ENCODE assay signal across 11 mouse cellular contexts in the genomic region with DNA sequence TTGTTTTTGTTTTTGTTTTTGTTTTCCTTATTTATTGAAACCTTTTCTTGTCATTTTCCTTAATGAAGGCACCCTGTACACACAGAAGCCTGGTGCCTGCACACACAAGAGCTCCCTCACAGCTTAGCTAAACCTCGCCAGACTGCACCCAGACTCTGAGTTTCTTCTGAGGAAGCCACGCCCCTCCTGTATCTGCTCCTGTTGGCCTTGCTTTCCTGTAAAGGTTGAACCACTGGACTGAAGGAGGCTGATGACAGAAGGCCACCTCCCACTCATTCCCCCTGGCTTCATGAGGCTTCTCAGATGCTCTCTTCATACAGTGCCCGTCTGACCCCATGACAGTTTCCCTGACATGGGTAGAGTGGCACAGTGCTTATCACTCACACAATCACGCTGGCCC.
"Had no signal": no experiment of that assay in that cellular context is flagged by ENCODE, and none has a peak within 500 bp of the region (broad histone marks: within the 10 kb centered on the region; RNA-seq: fewer than 3 reads in every experiment).

No protein-coding gene starts in this region.

- H3K27ac ChIP-seq: left cerebral cortex, adult 2 months; limb, embryonic 15.5 days; liver, embryonic 13.5 days; lung, embryonic 15.5 days; midbrain, embryonic 13.5 days had no signal

- H3K4me3 ChIP-seq: left cerebral cortex, adult 2 months; limb, embryonic 15.5 days; liver, embryonic 13.5 days; lung, embryonic 15.5 days; midbrain, embryonic 13.5 days had no signal

- H3K9me3 ChIP-seq: limb, embryonic 15.5 days; liver, embryonic 13.5 days; lung, embryonic 15.5 days; midbrain, embryonic 13.5 days had no signal

- H3K27me3 ChIP-seq: limb, embryonic 15.5 days; liver, embryonic 13.5 days; lung, embryonic 15.5 days; midbrain, embryonic 13.5 days had no signal

- DNase-seq: kidney, adult 11 months; kidney, adult 9 months; kidney, postnatal 10 days; liver, embryonic 13.5 days; liver, postnatal 0 days; thymus, adult 18-20 months; thymus, postnatal 14 days had no signal

- ATAC-seq: liver, postnatal 0 days; midbrain, embryonic 13.5 days had no signal

- H3K9ac ChIP-seq: limb, embryonic 15.5 days; liver, embryonic 13.5 days; liver, postnatal 0 days; lung, embryonic 15.5 days; midbrain, embryonic 13.5 days had no signal

- H3K4me2 ChIP-seq: limb, embryonic 15.5 days; liver, embryonic 13.5 days; lung, embryonic 15.5 days; midbrain, embryonic 13.5 days had no signal

- H3K4me1 ChIP-seq: limb, embryonic 15.5 days; liver, embryonic 13.5 days; lung, embryonic 15.5 days; midbrain, embryonic 13.5 days had no signal

- H3K36me3 ChIP-seq: limb, embryonic 15.5 days; liver, embryonic 13.5 days; lung, embryonic 15.5 days; midbrain, embryonic 13.5 days had no signal
